Mouse (Mus musculus) limb, embryonic 15.5 days (tissue): Measurements from ENCODE around the gene Cecr2. TPM values are rescaled to one million over a fixed set of nuclear protein-coding genes. Genes with fewer than 3 reads are reported as not detected.
A peak's percentile ranks its signal among the peaks of the same experiment; 100 is the strongest.

ENCODE experiments used
- ATAC-seq: fragments of 200-750 bp; cut with Nextera tagmentation; 2 replicates; pipeline ENCODE4 v1.8.0; 2017; ENCODE audit warnings: low read depth, moderate TSS enrichment; ENCODE audit not compliant: insufficient number of reproducible peaks, low FRiP score, low TSS enrichment
- H3K27ac ChIP-seq: fragments of 300-500 bp; sonication (generic); 2 replicates; pipeline ENCODE4 v1.5.1; 2015; ENCODE audit warnings: moderate library complexity, mild to moderate bottlenecking, inconsistent platforms
- H3K27me3 ChIP-seq: fragments of 300-500 bp; sonication (generic); 2 replicates; pipeline ENCODE4 v1.6.1; 2015; ENCODE audit warnings: inconsistent platforms
- H3K36me3 ChIP-seq: fragments of 300-500 bp; sonication (generic); 2 replicates; pipeline ENCODE4 v1.6.1; 2015; ENCODE audit warnings: inconsistent platforms
- H3K4me1 ChIP-seq: fragments of 300-500 bp; sonication (generic); 2 replicates; pipeline ENCODE4 v1.6.1; 2015; ENCODE audit warnings: inconsistent platforms
- H3K4me2 ChIP-seq: fragments of 300-500 bp; sonication (generic); 2 replicates; pipeline ENCODE4 v1.6.1; 2015; ENCODE audit warnings: mild to moderate bottlenecking, inconsistent platforms
- H3K4me3 ChIP-seq: fragments of 300-500 bp; sonication (generic); 2 replicates; pipeline ENCODE4 v1.5.1; 2015; ENCODE audit warnings: mild to moderate bottlenecking, inconsistent platforms
- H3K9ac ChIP-seq: fragments of 300-500 bp; sonication (generic); 2 replicates; pipeline ENCODE4 v1.6.1; 2015; ENCODE audit warnings: inconsistent platforms
- H3K9me3 ChIP-seq: fragments of 300-500 bp; sonication (generic); 2 replicates; pipeline ENCODE4 v1.6.1; 2016; ENCODE audit warnings: inconsistent platforms
- WGBS: fragments of 180-500 bp; shearing (Covaris S2); methylation state at CpG from one replicate; pipeline ENCODE4 v1.1.7; 2015; 5-methylcytosine and 5-hydroxymethylcytosine counted together
- polyA plus RNA-seq: library from polyadenylated mRNA; unstranded; fragments of >200 nt; fragmentation: Nextera tagmentation; extraction: Ambion mirVana; gene quantifications from 2 replicates; pipeline ENCODE4 v1.2.1, GENCODE M21; 2015

Cecr2 gene
- polyA plus RNA-seq, 1 experiment from 2014 or later = 2.1 TPM

DNA sequence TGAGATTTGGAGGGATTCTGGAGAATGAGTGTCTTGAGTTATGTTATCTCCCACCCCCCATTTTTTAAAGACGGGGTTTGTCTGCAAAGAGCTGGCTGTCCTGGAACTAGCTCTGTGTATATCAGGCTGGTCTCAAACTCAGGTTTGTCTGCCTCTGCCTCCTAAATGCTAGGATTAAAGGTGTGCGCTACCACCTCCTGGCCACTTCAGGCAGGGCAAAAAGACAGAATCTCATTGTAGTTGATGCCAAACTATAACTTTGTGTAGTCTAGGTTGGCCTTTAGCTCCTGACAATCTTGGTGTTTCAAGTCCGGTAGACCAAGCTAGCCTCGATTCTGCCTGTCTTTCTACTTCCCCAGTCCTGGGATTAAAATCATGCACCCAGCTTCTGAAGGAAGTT, 8.7 kb downstream of the Cecr2 start:
- Histone ChIP-seq H3K4me2 (no peak overlapping the region), H3K4me1 (no peaks in the 10 kb centered on the region), H3K4me3 (no peak overlapping the region), H3K27ac (no peak overlapping the region), H3K36me3 (no peaks in the 10 kb centered on the region), H3K9me3 (no peaks in the 10 kb centered on the region), H3K9ac (no peak overlapping the region), H3K27me3 (no peaks in the 10 kb centered on the region)
- WGBS = 85% methylated on average over 4 of the region's 4 CpGs
- ATAC-seq = no peak

DNA sequence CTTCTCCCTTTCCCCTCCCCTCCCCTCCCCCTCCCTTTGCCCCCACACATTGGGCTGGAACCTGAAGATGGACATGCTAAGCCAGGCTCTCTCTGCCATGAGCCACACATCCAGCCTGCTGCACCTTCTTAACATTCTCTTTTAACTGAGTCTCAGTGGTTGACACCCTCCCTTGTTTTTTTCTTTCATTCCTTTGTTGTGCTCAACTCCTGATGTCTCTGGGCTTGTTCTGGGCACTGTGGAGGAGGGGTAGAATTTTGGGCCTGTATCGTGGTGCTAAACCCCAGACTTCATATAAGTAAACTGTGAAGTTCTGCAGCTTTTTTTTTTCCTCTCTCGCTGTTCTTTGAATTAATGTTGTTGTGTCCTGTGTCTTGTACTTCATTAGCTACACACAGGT, 9.8 kb downstream of the Cecr2 start:
- no peaks in the 10 kb centered on the region for H3K36me3 ChIP-seq
- no peaks in the 10 kb centered on the region for H3K4me1 ChIP-seq
- H3K27me3 ChIP-seq = no peaks in the 10 kb centered on the region
- no peak for ATAC-seq
- no peak overlapping the region for H3K27ac ChIP-seq
- no peak overlapping the region for H3K4me2 ChIP-seq
- WGBS = 68% methylated on average over 2 of the region's 2 CpGs
- no peak overlapping the region for H3K9ac ChIP-seq
- H3K4me3 ChIP-seq = no peak overlapping the region
- H3K9me3 ChIP-seq = no peaks in the 10 kb centered on the region

DNA sequence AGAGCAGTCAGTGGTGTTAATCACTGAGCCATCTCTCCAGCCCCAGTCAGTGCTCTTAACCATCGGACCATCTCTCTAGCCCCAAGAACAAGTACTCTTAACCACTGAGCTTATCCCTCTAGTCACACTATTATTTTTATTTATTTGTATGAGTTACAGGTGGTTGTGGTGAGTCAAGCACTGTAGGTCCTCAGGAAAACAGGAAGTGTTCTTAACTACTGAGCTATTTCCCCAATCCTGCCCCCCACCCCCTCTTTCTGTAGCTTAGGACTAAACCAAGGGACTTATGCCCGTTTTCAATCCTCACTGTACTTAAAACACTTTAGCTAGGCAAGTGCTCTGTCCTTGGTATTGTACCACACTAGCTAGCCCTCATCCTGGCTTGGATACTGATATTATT, 17.2 kb downstream of the Cecr2 start:
- Histone ChIP-seq H3K4me2 (no peak overlapping the region), H3K4me3 (no peak overlapping the region), H3K27me3 (no peaks in the 10 kb centered on the region), H3K36me3 (no peaks in the 10 kb centered on the region), H3K9ac (no peak overlapping the region), H3K4me1 (no peaks in the 10 kb centered on the region), H3K9me3 (no peaks in the 10 kb centered on the region), H3K27ac (no peak overlapping the region)
- ATAC-seq = no peak
- 78% methylated on average over 2 of the region's 2 CpGs for WGBS

DNA sequence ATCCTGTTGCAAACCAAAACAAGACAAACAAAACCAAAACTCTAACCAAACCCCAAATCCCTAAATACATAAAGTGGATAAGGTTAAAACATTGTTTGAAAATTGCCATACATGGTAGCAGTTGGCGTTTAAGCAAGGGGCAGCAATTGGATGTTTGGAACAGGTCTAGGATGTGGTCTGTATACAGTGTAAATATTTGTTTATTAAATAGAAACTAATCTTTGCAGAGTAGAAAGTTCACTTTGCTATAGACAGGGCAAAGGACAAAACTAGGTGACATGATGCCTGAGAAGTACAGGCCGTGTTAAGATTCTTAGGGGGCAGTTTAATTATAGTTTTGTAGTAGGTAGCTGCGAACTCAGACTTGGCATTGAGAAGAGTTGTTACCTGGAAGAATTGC, 18.6 kb downstream of the Cecr2 start:
- H3K4me1 ChIP-seq = no peaks in the 10 kb centered on the region
- 85% methylated on average over 3 of the region's 3 CpGs for WGBS
- H3K4me2 ChIP-seq = no peak overlapping the region
- H3K4me3 ChIP-seq = no peak overlapping the region
- no peak overlapping the region for H3K9ac ChIP-seq
- H3K27me3 ChIP-seq = no peaks in the 10 kb centered on the region
- no peaks in the 10 kb centered on the region for H3K9me3 ChIP-seq
- no peaks in the 10 kb centered on the region for H3K36me3 ChIP-seq
- no peak for ATAC-seq
- no peak overlapping the region for H3K27ac ChIP-seq

GRCm38 (mm10) chr6:120686872-120687650, 20.9 kb downstream of the Cecr2 start:
- no peak for ATAC-seq
- no peak overlapping the region for H3K9ac ChIP-seq
- WGBS = 89% methylated on average over 5 of the region's 5 CpGs

DNA sequence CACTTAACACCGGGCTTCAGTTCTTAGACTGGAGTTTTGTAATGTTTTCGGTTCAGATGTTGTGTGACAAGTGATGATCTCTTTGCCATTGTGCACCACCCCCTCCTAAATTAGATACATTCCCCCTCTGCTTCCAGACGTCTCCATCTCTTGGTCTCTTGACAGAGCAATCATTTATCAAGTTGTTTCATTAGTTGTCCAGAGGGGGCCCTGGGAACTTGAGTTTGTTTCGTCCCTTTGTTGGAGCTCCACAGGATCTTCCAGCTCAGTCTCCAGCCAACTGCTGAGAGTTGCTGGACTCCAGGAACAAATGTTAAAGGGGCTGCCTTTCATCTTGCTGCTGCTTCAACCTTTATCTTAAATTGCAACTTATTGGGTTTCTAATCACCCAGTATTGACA, 34.1 kb downstream of the Cecr2 start:
- H3K36me3 ChIP-seq = no peaks in the 10 kb centered on the region
- 31% methylated on average over 4 of the region's 4 CpGs for WGBS
- no peaks in the 10 kb centered on the region for H3K27me3 ChIP-seq
- no peak for ATAC-seq
- no peak overlapping the region for H3K4me3 ChIP-seq
- no peaks in the 10 kb centered on the region for H3K4me1 ChIP-seq
- H3K27ac ChIP-seq = no peak overlapping the region
- no peak overlapping the region for H3K9ac ChIP-seq
- no peak overlapping the region for H3K4me2 ChIP-seq
- no peaks in the 10 kb centered on the region for H3K9me3 ChIP-seq

More at GRCm38 (mm10) chr6:120686872-120687650, 20.9 kb downstream of the Cecr2 start:
- Histone ChIP-seq H3K4me3 (no peak overlapping the region), H3K36me3 (no peaks in the 10 kb centered on the region), H3K27ac (no peak overlapping the region), H3K27me3 (no peaks in the 10 kb centered on the region), H3K9me3 (no peaks in the 10 kb centered on the region), H3K4me2 (no peak overlapping the region), H3K4me1 (no peaks in the 10 kb centered on the region)

- no peak overlapping the region for H3K9ac ChIP-seq
- no peak overlapping the region for H3K4me3 ChIP-seq
- no peak overlapping the region for H3K4me2 ChIP-seq
- no peaks in the 10 kb centered on the region for H3K36me3 ChIP-seq
- H3K9me3 ChIP-seq = no peaks in the 10 kb centered on the region
- ATAC-seq = no peak
- no peaks in the 10 kb centered on the region for H3K4me1 ChIP-seq
- H3K27me3 ChIP-seq = no peaks in the 10 kb centered on the region
- H3K27ac ChIP-seq = no peak overlapping the region
Measured at GRCm38 (mm10) chr6:120704376-120704775, 38.2 kb downstream of the Cecr2 start.

DNA sequence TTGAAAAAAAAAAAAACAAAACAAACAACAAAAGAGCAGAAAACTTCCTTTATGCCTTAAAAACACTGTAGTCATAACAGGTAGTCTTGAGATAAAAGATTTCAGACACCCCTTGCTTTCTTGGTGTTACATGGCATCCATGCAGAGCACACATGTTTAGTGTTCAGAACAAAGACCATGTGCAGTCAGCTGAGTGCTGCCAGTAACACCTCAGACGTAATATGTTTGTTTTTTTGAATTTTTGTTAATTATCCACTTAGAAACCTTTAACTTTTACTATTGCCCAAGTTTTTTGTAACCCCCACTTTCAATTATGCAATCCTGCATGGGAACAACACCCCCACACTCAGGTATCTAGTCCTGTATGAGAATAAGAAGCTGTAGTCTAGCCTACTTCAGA, 42.6 kb downstream of the Cecr2 start:
- Histone ChIP-seq H3K4me1 (no peaks in the 10 kb centered on the region), H3K9me3 (no peaks in the 10 kb centered on the region), H3K27ac (no peak overlapping the region), H3K4me2 (no peak overlapping the region), H3K9ac (no peak overlapping the region), H3K4me3 (no peak overlapping the region), H3K36me3 (no peaks in the 10 kb centered on the region), H3K27me3 (no peaks in the 10 kb centered on the region)
- 54% methylated on average over 1 of the region's 1 CpGs for WGBS
- no peak for ATAC-seq

- Histone ChIP-seq H3K36me3 (no peaks in the 10 kb centered on the region), H3K4me2 (no peak overlapping the region), H3K9ac (no peak overlapping the region), H3K27me3 (no peaks in the 10 kb centered on the region), H3K27ac (0 out of 2 replicates have a peak overlapping the region, but pooled peaks have one; percentile 2), H3K9me3 (no peaks in the 10 kb centered on the region), H3K4me3 (no peak overlapping the region), H3K4me1 (peaks cover 4% of the 10 kb centered on the region; the same call in 1 of the 2 replicates)
- WGBS = 88% methylated on average over 3 of the region's 3 CpGs
- ATAC-seq = no peak
Measured at GRCm38 (mm10) chr6:120714806-120715205, 48.6 kb downstream of the Cecr2 start.

DNA sequence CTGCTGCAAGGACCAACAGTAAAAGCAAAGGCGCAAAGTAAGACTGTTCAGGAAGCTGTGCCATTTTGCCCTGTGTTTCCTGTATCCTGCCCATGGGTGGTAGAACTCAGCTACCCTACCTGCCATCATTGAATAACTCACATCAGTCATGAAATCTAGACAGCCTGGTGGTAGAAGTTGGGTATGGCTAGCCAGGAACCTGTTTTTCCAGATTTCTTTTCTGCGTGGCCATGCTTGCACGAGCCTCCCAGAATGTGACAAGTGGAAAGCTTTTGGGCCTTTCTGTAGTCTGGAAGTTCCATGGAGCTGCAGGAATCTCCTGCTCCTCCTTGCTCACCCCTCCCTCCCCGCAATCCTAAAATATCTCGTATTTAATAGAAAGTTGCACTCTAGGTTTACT, 49.1 kb downstream of the Cecr2 start:
- no peaks in the 10 kb centered on the region for H3K27me3 ChIP-seq
- H3K9me3 ChIP-seq = no peaks in the 10 kb centered on the region
- WGBS = 61% methylated on average over 5 of the region's 5 CpGs
- no peak overlapping the region for H3K4me3 ChIP-seq
- no peak overlapping the region for H3K9ac ChIP-seq
- H3K4me1 ChIP-seq = peaks cover 4% of the 10 kb centered on the region; the same call in 1 of the 2 replicates
- H3K36me3 ChIP-seq = no peaks in the 10 kb centered on the region
- ATAC-seq = no peak
- H3K4me2 ChIP-seq = no peak overlapping the region
- H3K27ac ChIP-seq = 0 out of 2 replicates have a peak overlapping the region, but pooled peaks have one; percentile 2

DNA sequence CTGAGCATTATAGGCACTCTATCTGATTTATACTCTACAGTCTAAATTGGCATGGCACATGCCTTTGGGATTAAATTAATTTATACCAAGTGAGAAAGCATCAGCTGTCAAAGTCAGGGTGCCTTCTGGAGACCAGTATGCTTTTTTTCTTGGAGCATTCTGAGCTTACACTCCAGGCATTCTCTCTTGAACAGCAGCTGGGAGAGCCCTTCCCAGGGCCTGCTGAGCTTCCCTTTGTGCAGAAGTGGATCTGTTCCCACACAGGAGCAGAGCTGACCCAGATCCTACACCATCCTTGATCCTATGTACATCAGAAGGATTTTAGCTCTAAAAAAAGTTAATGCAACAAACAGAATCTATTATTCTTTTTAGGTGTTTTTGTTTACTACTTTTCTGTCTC, 49.7 kb downstream of the Cecr2 start:
- Histone ChIP-seq H3K4me3 (no peak overlapping the region), H3K9ac (no peak overlapping the region), H3K27ac (no peak overlapping the region), H3K4me1 (peaks cover 4% of the 10 kb centered on the region; the same call in 1 of the 2 replicates), H3K27me3 (no peaks in the 10 kb centered on the region), H3K36me3 (no peaks in the 10 kb centered on the region), H3K4me2 (no peak overlapping the region), H3K9me3 (no peaks in the 10 kb centered on the region)
- ATAC-seq = no peak

DNA sequence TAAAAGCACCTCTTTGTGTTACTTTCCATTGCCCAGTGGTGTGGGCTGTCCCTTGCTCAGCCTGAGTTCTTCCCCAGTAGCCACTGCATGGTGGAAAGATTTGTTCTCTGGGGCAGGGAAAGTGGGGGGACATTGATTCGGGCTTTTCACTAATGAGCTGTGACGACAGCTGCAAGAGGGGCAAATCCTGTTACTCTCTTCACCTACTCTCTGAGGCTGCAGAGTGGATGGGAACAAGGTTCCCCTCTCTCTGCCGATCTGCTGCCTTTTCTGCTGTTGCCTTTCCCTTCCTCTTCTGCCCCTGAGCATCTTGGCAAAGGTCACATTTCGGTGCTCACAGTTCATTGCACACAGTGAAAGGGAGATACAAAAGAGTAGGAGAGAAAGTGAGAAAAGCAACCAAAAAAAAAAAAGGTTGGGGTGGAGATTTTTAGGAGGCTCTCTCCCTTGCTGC, 50.4 kb downstream of the Cecr2 start:
- Histone ChIP-seq H3K4me3 (no peak overlapping the region), H3K4me1 (peaks cover 4% of the 10 kb centered on the region; the same call in 1 of the 2 replicates), H3K9me3 (no peaks in the 10 kb centered on the region), H3K27ac (no peak overlapping the region), H3K27me3 (no peaks in the 10 kb centered on the region), H3K4me2 (no peak overlapping the region), H3K9ac (no peak overlapping the region), H3K36me3 (no peaks in the 10 kb centered on the region)
- WGBS = 19% methylated on average over 4 of the region's 4 CpGs
- no peak for ATAC-seq
